ENCODE assay signal across 8 mouse cellular contexts in genomic region chr4:137844656-137845055, GRCm38 (mm10). TPM values are rescaled to one million over a fixed set of nuclear protein-coding genes. Genes with fewer than 3 reads are reported as not detected.
DNase-seq lines count a peak whose midpoint lies in the region; ATAC-seq and TF ChIP-seq lines count a peak whose summit lies in the region.

No protein-coding gene starts in this region.

- no peak overlapping the region for H3K27ac ChIP-seq in liver, embryonic 12.5 days
- no peak overlapping the region for H3K27ac ChIP-seq in embryonic fibroblast, embryonic 13.5 days (ENCODE audit: insufficient read depth, low read length)
- no peak overlapping the region for H3K27ac ChIP-seq in intestine, embryonic 14.5 days (ENCODE audit: low read depth)
- no peak overlapping the region for H3K27ac ChIP-seq in liver, embryonic 14.5 days
- no peak overlapping the region for H3K27ac ChIP-seq in olfactory bulb, adult 2 months (ENCODE audit: insufficient read depth, low read depth, low read length)

- no peak for TF ChIP-seq EP300 in liver, embryonic 14.5 days (IDR thresholded peaks at IDR 0.05; ENCODE audit: low read depth)

- DNase-seq in liver, result peak; percentile 77
- peak; percentile 88 for DNase-seq in adrenal gland, postnatal 25 days
- peak; percentile 91 for DNase-seq in intestine, embryonic 14.5 days (ENCODE audit: low spot score)
- no peak for DNase-seq in liver, embryonic 14.5 days (ENCODE audit: low read depth in 3 of 3, low spot score in 3 of 3)
- peak; percentile 61 for DNase-seq in urinary bladder, adult 2 months (ENCODE audit: low spot score)

- no peak for ATAC-seq in liver, embryonic 12.5 days
- ATAC-seq in intestine, embryonic 14.5 days (replicated peaks; ENCODE audit: low FRiP score, low TSS enrichment, low read depth), result peak; percentile 73; the same call in 1 of the 2 replicates
- no peak for ATAC-seq in liver, embryonic 14.5 days (ENCODE audit: insufficient read depth)

- TF ChIP-seq POLR2A in embryonic fibroblast, embryonic 13.5 days (IDR thresholded peaks at IDR 0.05; ENCODE audit: low read depth, low read length), result no peak
- TF ChIP-seq POLR2A in olfactory bulb, adult 2 months (IDR thresholded peaks at IDR 0.05; ENCODE audit: insufficient read depth, low read depth, low read length), result no peak

- peak; percentile 94 for TF ChIP-seq CTCF in embryonic fibroblast, embryonic 13.5 days (IDR thresholded peaks at IDR 0.05; ENCODE audit: borderline replicate concordance, insufficient read depth, low read length)
- TF ChIP-seq CTCF in liver, embryonic 14.5 days (IDR thresholded peaks at IDR 0.05; ENCODE audit: low read depth), result peak; percentile 91
- TF ChIP-seq CTCF in olfactory bulb, adult 2 months (IDR thresholded peaks at IDR 0.05; ENCODE audit: insufficient read depth, low read depth, low read length), result peak; percentile 90

- no peaks in the 10 kb centered on the region for H3K36me3 ChIP-seq in liver, embryonic 12.5 days
- no peaks in the 10 kb centered on the region for H3K36me3 ChIP-seq in intestine, embryonic 14.5 days (ENCODE audit: control insufficient read depth, insufficient read depth, low read length)
- no peaks in the 10 kb centered on the region for H3K36me3 ChIP-seq in liver, embryonic 14.5 days (replicated peaks; ENCODE audit: control insufficient read depth, insufficient read depth, low read depth)

- peaks cover 25% of the 10 kb centered on the region for H3K27me3 ChIP-seq in liver, embryonic 12.5 days (replicated peaks)
- 0 out of 2 replicates have a peak, but pooled peaks cover 3% of the 10 kb centered on the region for H3K27me3 ChIP-seq in intestine, embryonic 14.5 days (replicated peaks; ENCODE audit: control insufficient read depth, insufficient read depth, low read length)
- H3K27me3 ChIP-seq in liver, embryonic 14.5 days (ENCODE audit: control insufficient read depth, insufficient read depth, low read length), result no peaks in the 10 kb centered on the region

- no peaks in the 10 kb centered on the region for H3K9me3 ChIP-seq in liver, embryonic 12.5 days (replicated peaks)
- 0 out of 2 replicates have a peak, but pooled peaks cover 3% of the 10 kb centered on the region for H3K9me3 ChIP-seq in intestine, embryonic 14.5 days (ENCODE audit: control insufficient read depth, low read length)
- H3K9me3 ChIP-seq in liver, embryonic 14.5 days (ENCODE audit: control insufficient read depth, low read length), result no peaks in the 10 kb centered on the region

- no peak overlapping the region for H3K4me3 ChIP-seq in liver, embryonic 12.5 days
- H3K4me3 ChIP-seq in embryonic fibroblast, embryonic 13.5 days (ENCODE audit: insufficient read depth, low read length), result no peak overlapping the region
- H3K4me3 ChIP-seq in intestine, embryonic 14.5 days (ENCODE audit: low read depth, low read length), result no peak overlapping the region
- H3K4me3 ChIP-seq in liver, embryonic 14.5 days (ENCODE audit: insufficient read depth in 1 of 2, low read depth in 2 of 2, low read length in 2 of 2), result no peak overlapping the region
- H3K4me3 ChIP-seq in olfactory bulb, adult 2 months (ENCODE audit: insufficient read depth, low read depth, low read length), result no peak overlapping the region

- H3K4me2 ChIP-seq in liver, embryonic 12.5 days, result no peak overlapping the region
- H3K4me2 ChIP-seq in intestine, embryonic 14.5 days (ENCODE audit: low read length), result no peak overlapping the region
- H3K4me2 ChIP-seq in liver, embryonic 14.5 days (ENCODE audit: low read depth), result no peak overlapping the region

- H3K9ac ChIP-seq in liver, embryonic 12.5 days, result no peak overlapping the region
- H3K9ac ChIP-seq in intestine, embryonic 14.5 days (ENCODE audit: low read length), result no peak overlapping the region
- H3K9ac ChIP-seq in liver, embryonic 14.5 days (replicated peaks), result no peak overlapping the region

- WGBS in liver, embryonic 12.5 days (ENCODE audit: insufficient replicate concordance), result 19% methylated on average over 11 of the region's 11 CpGs
- WGBS in intestine, embryonic 14.5 days, result 25% methylated on average over 11 of the region's 11 CpGs
- WGBS in liver, embryonic 14.5 days (ENCODE audit: insufficient replicate concordance), result 17% methylated on average over 11 of the region's 11 CpGs
- WGBS in olfactory bulb, adult 2 months, result 24% methylated on average over 11 of the region's 11 CpGs

- no peaks in the 10 kb centered on the region for H3K4me1 ChIP-seq in liver, embryonic 12.5 days
- H3K4me1 ChIP-seq in embryonic fibroblast, embryonic 13.5 days (ENCODE audit: control insufficient read depth, insufficient read depth, low read length), result no peaks in the 10 kb centered on the region
- no peaks in the 10 kb centered on the region for H3K4me1 ChIP-seq in intestine, embryonic 14.5 days (replicated peaks; ENCODE audit: control insufficient read depth, insufficient read depth, low read length)
- H3K4me1 ChIP-seq in liver, embryonic 14.5 days (replicated peaks; ENCODE audit: control insufficient read depth in 2 of 2, insufficient read depth in 2 of 2, low read length in 1 of 2), result no peaks in the 10 kb centered on the region
- H3K4me1 ChIP-seq in olfactory bulb, adult 2 months (ENCODE audit: control insufficient read depth, insufficient read depth, low read length), result peaks cover 1% of the 10 kb centered on the region

RNA-seq across cellular contexts. Expression of gene Ece1, which starts 17.4 kb away (rescaled TPM):
- 17.8 and 18.5 TPM in 2 replicates for polyA plus RNA-seq in liver, embryonic 12.5 days (2016; fragmentation: Nextera tagmentation; extraction: Ambion mirVana)
- 264 and 285 TPM in 2 replicates for total RNA-seq in adrenal gland, postnatal 25 days (2021)
- 65.4 and 94.5 TPM in 2 replicates for polyA plus RNA-seq in embryonic fibroblast, embryonic 13.5 days (2011; ENCODE audit: insufficient read length, low read depth, missing spikeins)
- polyA plus RNA-seq in intestine, embryonic 14.5 days (2014; fragmentation: Nextera tagmentation; extraction: Ambion mirVana), result 94.2 and 96.9 TPM in 2 replicates
- 5.1 and 11.4 TPM in 2 replicates for polyA plus RNA-seq in liver, embryonic 14.5 days (2012; rRNA removed)
- polyA plus RNA-seq in liver, embryonic 14.5 days (2014; fragmentation: Nextera tagmentation; extraction: Ambion mirVana), result 15.9 and 17.6 TPM in 2 replicates
- not detected in 2 replicates for polyA plus RNA-seq in olfactory bulb, adult 2 months (2012; ENCODE audit: insufficient read depth, insufficient read length, low replicate concordance, missing spikeins)
- polyA plus RNA-seq in urinary bladder, adult 2 months (2012; rRNA removed), result 30.0 and 73.4 TPM in 2 replicates

RNA-seq across cellular contexts. Expression of gene Alpl, which starts 48.5 kb away (rescaled TPM):
- polyA plus RNA-seq in liver, embryonic 12.5 days (2016; fragmentation: Nextera tagmentation; extraction: Ambion mirVana), result 5.1 and 6.5 TPM in 2 replicates
- 4.6 and 6.1 TPM in 2 replicates for total RNA-seq in adrenal gland, postnatal 25 days (2021)
- polyA plus RNA-seq in embryonic fibroblast, embryonic 13.5 days (2011; ENCODE audit: insufficient read length, low read depth, missing spikeins), result 0.68 TPM in 1 of 2 replicates, not detected in the other
- polyA plus RNA-seq in intestine, embryonic 14.5 days (2014; fragmentation: Nextera tagmentation; extraction: Ambion mirVana), result 7.0 and 8.7 TPM in 2 replicates
- polyA plus RNA-seq in liver, embryonic 14.5 days (2012; rRNA removed), result 4.6 and 5.1 TPM in 2 replicates
- 5.1 and 6.1 TPM in 2 replicates for polyA plus RNA-seq in liver, embryonic 14.5 days (2014; fragmentation: Nextera tagmentation; extraction: Ambion mirVana)
- not detected in 2 replicates for polyA plus RNA-seq in olfactory bulb, adult 2 months (2012; ENCODE audit: insufficient read depth, insufficient read length, low replicate concordance, missing spikeins)
- 96.6 and 104 TPM in 2 replicates for polyA plus RNA-seq in urinary bladder, adult 2 months (2012; rRNA removed)

Comparison
In these comparisons a context has a peak if more than half of its experiments do, and no peak if none do; other contexts are left out.
1. DNase-seq: peak in liver (single experiment), adrenal gland, postnatal 25 days (single experiment), intestine, embryonic 14.5 days (single experiment) and urinary bladder, adult 2 months (single experiment); none in liver, embryonic 14.5 days (0 of 3).
2. RNA of gene Alpl, which starts 48.5 kb away (polyA plus RNA-seq): 96.6 to 104 TPM in urinary bladder, adult 2 months; 7.0 to 8.7 TPM in intestine, embryonic 14.5 days, 4.6 to 6.1 TPM in liver, embryonic 14.5 days, 5.1 to 6.5 TPM in liver, embryonic 12.5 days, 0.68 TPM in embryonic fibroblast, embryonic 13.5 days and not detected in olfactory bulb, adult 2 months; every median in the first group is over 10 times any median in the second.
3. Peak in every context shown above with its lines, with median percentiles within 50 percentile points of each other: CTCF ChIP-seq.